Mouse (Mus musculus): ENCODE data around the gene Polr2b. TPM values are rescaled to one million over a fixed set of nuclear protein-coding genes. Genes with fewer than 3 reads are reported as not detected.

The Polr2b gene
- polyA plus RNA-seq, 1 experiment, result 3.3 TPM

GRCm38 (mm10) chr5:77349971-77350658 lies 40.2 kb downstream of the Polr2b start:
- no peak for TF ChIP-seq GATA1 (IDR thresholded peaks at IDR 0.05; ENCODE audit: low read length)

- no peak for TF ChIP-seq GATA1 (IDR thresholded peaks at IDR 0.05; ENCODE audit: low read length)
Observed at GRCm38 (mm10) chr5:77351691-77352090, 41.7 kb downstream of the Polr2b start.

- TF ChIP-seq GATA1 (IDR thresholded peaks at IDR 0.05; ENCODE audit: low read length), result no peak
Observed at GRCm38 (mm10) chr5:77354361-77354787, 44.4 kb downstream of the Polr2b start.

- TF ChIP-seq GATA1 (IDR thresholded peaks at IDR 0.05; ENCODE audit: low read length), result no peak
Observed at GRCm38 (mm10) chr5:77355307-77356265, 45.6 kb downstream of the Polr2b start.

GRCm38 (mm10) chr5:77357405-77358149 lies 47.6 kb downstream of the Polr2b start:
- TF ChIP-seq GATA1 (IDR thresholded peaks at IDR 0.05; ENCODE audit: low read length), result no peak

- no peak for TF ChIP-seq GATA1 (IDR thresholded peaks at IDR 0.05; ENCODE audit: low read length)
Observed at GRCm38 (mm10) chr5:77358347-77358746, 48.4 kb downstream of the Polr2b start.

- no peak for TF ChIP-seq GATA1 (IDR thresholded peaks at IDR 0.05; ENCODE audit: low read length)
Observed at GRCm38 (mm10) chr5:77359971-77360370, 50.0 kb downstream of the Polr2b start.

- no peak for TF ChIP-seq GATA1 (IDR thresholded peaks at IDR 0.05; ENCODE audit: low read length)
Observed at GRCm38 (mm10) chr5:77361006-77361405, 51.1 kb downstream of the Polr2b start.

- no peak for TF ChIP-seq GATA1 (IDR thresholded peaks at IDR 0.05; ENCODE audit: low read length)
Observed at GRCm38 (mm10) chr5:77362120-77362519, 52.2 kb downstream of the Polr2b start.

- TF ChIP-seq GATA1 (IDR thresholded peaks at IDR 0.05; ENCODE audit: low read length), result no peak
Observed at GRCm38 (mm10) chr5:77363650-77364049, 53.7 kb downstream of the Polr2b start.

- TF ChIP-seq GATA1 (IDR thresholded peaks at IDR 0.05; ENCODE audit: low read length), result no peak
Observed at GRCm38 (mm10) chr5:77364443-77365038, 54.6 kb downstream of the Polr2b start.

GRCm38 (mm10) chr5:77366313-77366712 lies 56.4 kb downstream of the Polr2b start:
- no peak for TF ChIP-seq GATA1 (IDR thresholded peaks at IDR 0.05; ENCODE audit: low read length)

- TF ChIP-seq GATA1 (IDR thresholded peaks at IDR 0.05; ENCODE audit: low read length), result no peak
Observed at GRCm38 (mm10) chr5:77367145-77367544, 57.2 kb downstream of the Polr2b start.

- TF ChIP-seq GATA1 (IDR thresholded peaks at IDR 0.05; ENCODE audit: low read length), result no peak
Observed at GRCm38 (mm10) chr5:77367682-77368081, 57.7 kb downstream of the Polr2b start.

- TF ChIP-seq GATA1 (IDR thresholded peaks at IDR 0.05; ENCODE audit: low read length), result no peak
Observed at GRCm38 (mm10) chr5:77368194-77368593, 58.2 kb downstream of the Polr2b start.

Data from G1E-ER4 (cell line).